Mouse (Mus musculus): ENCODE data around the gene Ndufa4l2.

DNA sequence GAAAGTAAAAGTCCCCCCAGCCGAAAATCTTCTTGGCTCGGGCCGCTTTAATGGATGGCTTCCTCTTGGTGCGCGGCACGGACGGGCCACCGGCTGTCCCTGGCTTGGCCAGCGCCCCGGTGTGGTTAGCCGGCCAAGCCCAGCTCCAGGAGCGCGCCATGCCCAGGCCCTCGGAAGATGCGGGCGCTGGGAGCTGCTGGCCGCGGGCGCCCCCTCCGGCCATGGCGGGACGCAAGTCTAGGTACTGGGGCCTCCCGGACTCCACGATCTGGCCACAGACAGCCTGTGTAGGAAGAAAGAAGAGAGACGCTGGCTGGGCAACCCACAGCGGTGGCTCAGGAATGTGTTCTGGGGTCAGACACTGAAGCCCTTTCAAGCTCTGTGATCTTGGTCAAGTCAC is 11.9 kb downstream of the Ndufa4l2 start:
- TF ChIP-seq CTCF (IDR thresholded peaks at IDR 0.05; ENCODE audit: low read depth) (peak; percentile 65), EP300 (IDR thresholded peaks at IDR 0.05; ENCODE audit: low read depth) (no peak)

Data from liver, postnatal 0 days (tissue).